Mouse (Mus musculus) embryonic facial prominence, embryonic 14.5 days (tissue): ENCODE measurements around the gene Hist1h4b. TPM values are rescaled to one million over a fixed set of nuclear protein-coding genes. Genes with fewer than 3 reads are reported as not detected.
A peak's percentile ranks its signal among the peaks of the same experiment; 100 is the strongest.
"Not testable (repeated sequence)": the region's sequence is repeated elsewhere in the genome, so short reads cannot be mapped to it uniquely, and the experiment has no call there.

Source experiments
- ATAC-seq: fragments of 200-750 bp; cut with Nextera tagmentation; 2 replicates; pipeline ENCODE4 v1.8.0; 2017; ENCODE audit warnings: low read depth, moderate number of reproducible peaks, moderate TSS enrichment
- DNase-seq: peaks from one replicate; pipeline ENCODE4 v3.0.0-alpha.2; 2015; ENCODE audit warnings: low spot score
- H3K27ac ChIP-seq: fragments of 300-500 bp; sonication (generic); replicated peaks from 2 replicates; pipeline ENCODE4 v1.5.1; 2014; ENCODE audit warnings: low read depth, mild to moderate bottlenecking, low read length, moderate library complexity
- H3K27me3 ChIP-seq: fragments of 300-500 bp; sonication (generic); replicated peaks from 2 replicates; pipeline ENCODE4 v1.6.1; 2014; ENCODE audit warnings: low read length; ENCODE audit not compliant: control insufficient read depth, insufficient read depth
- H3K36me3 ChIP-seq: fragments of 300-500 bp; sonication (generic); 2 replicates; pipeline ENCODE4 v1.6.1; 2014; ENCODE audit warnings: low read length, mixed read lengths; ENCODE audit not compliant: control insufficient read depth, insufficient read depth
- H3K4me1 ChIP-seq: fragments of 300-500 bp; sonication (generic); 2 replicates; pipeline ENCODE4 v1.6.1; 2014; ENCODE audit warnings: antibody characterized with exemption, low read length; ENCODE audit not compliant: control insufficient read depth, insufficient read depth
- H3K4me2 ChIP-seq: fragments of 300-500 bp; sonication (generic); 2 replicates; pipeline ENCODE4 v1.6.1; 2014; ENCODE audit warnings: low read depth, mild to moderate bottlenecking, low read length, moderate library complexity, mixed read lengths
- H3K4me3 ChIP-seq: fragments of 300-500 bp; sonication (generic); 2 replicates; pipeline ENCODE4 v1.5.1; 2014; ENCODE audit warnings: low read depth, mild to moderate bottlenecking, low read length
- H3K9ac ChIP-seq: fragments of 300-500 bp; sonication (generic); 2 replicates; pipeline ENCODE4 v1.6.1; 2014; ENCODE audit warnings: low read depth, mild to moderate bottlenecking, low read length, moderate library complexity, mixed read lengths
- H3K9me3 ChIP-seq: fragments of 300-500 bp; sonication (generic); 2 replicates; pipeline ENCODE4 v1.6.1; 2016; ENCODE audit warnings: low read length; ENCODE audit not compliant: control insufficient read depth
- WGBS: fragments of 180-500 bp; shearing (Covaris S2); extraction: QIAGEN DNeasy Blood & Tissue Kit; methylation state at CpG from one replicate; pipeline ENCODE4 v1.1.7; 2014; 5-methylcytosine and 5-hydroxymethylcytosine counted together
- polyA plus RNA-seq: library from polyadenylated mRNA; unstranded; fragments of >200 nt; fragmentation: Nextera tagmentation; extraction: Ambion mirVana; gene quantifications from 2 replicates; pipeline ENCODE4 v1.2.1, GENCODE M21; 2014

Hist1h4b gene
- polyA plus RNA-seq, 1 experiment from 2014 or later: 4.7 TPM

DNA sequence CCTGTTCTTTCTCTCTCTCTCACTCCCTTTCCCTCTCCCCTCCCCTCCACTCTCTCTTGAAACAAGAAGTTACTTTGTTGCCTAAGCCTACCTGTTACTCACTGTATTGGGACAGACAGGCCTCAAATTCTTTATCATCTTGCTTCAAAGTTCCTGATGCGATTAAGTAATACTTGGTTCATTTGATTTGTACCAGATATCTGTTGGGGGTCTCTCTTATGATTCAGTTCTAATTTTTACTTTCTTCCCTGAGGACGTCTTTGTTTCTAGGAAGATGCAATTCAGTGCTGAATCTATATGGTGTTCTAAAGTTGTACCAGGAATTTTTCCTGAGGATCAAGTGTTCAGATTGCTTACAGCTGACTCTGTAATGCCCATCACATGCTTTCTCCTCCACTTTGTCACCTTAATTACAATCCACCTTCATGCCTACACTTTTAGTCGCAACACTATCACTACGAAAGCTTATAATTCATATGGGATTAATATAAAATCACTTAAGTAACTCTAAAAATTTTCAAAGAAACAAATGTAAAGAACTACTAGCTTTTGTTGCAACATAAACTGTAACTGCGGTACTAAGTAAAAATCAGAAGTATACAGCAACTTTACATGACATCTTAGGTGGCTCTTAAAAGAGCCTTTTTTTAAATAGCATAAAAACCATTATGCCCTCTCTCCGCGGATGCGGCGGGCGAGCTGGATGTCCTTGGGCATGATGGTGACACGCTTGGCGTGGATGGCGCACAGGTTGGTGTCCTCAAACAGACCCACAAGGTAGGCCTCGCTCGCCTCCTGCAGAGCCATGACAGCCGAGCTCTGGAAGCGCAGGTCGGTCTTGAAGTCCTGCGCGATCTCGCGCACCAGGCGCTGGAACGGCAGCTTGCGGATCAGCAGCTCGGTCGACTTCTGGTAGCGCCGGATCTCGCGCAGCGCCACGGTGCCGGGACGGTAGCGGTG, 12.1 kb upstream of the Hist1h4b start:
- Histone ChIP-seq H3K4me3 (peak overlapping the region; percentile 47), H3K27ac (peak overlapping the region; percentile 100), H3K4me1 (peaks cover 18% of the 10 kb centered on the region), H3K9ac (peak overlapping the region; percentile 72), H3K4me2 (peak overlapping the region; percentile 84), H3K27me3 (no peaks in the 10 kb centered on the region), H3K9me3 (no peaks in the 10 kb centered on the region), H3K36me3 (no peaks in the 10 kb centered on the region)
- ATAC-seq (no peak), DNase-seq (peak; percentile 32)
- 1% methylated on average over 17 of the region's 36 CpGs for WGBS

DNA sequence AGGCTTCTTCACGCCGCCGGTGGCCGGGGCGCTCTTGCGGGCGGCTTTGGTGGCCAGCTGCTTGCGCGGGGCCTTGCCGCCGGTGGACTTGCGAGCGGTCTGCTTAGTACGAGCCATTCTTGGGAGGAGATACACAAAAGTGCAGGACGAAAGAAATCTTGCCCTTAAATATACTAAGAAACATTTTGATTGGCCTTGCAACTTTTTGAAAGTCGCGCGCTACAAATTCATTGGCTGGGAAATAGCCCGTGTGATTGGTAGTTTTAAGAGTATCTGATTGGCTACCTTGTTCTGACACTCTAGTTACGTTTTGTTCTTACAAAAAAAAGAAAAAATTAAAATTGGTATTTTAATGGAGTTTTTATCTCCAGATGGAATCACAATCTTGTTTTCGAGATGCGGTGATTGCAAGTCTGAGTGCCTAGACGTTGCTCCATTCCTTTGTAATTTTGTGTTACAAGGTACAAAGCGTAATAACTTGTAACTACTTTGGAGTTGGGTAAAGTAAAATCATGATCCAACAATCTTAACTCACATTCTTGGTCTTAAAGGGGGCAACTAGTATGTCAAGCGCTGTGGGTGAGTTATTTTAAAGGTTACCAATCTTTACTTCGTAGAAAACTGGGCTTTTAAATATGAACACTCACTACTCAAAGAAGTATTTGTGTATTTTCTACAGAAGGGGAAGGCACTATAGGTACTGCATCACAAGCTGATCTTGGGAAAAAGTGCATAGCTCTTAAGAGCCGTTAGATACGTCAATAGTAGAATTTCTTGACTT, 11.2 kb upstream of the Hist1h4b start, which contains the start of gene Hist1h3c:
Gene Hist1h3c, minus strand, starts transcription at position 222 of the 781 bp plus-strand sequence.
- Histone ChIP-seq H3K9me3 (no peaks in the 10 kb centered on the region), H3K9ac (peak within 1 kb of the TSS; percentile 72), H3K4me1 (peaks cover 15% of the 10 kb centered on the region), H3K36me3 (no peaks in the 10 kb centered on the region), H3K27ac (peak within 1 kb of the TSS; percentile 100), H3K4me3 (peak within 1 kb of the TSS; percentile 47), H3K4me2 (peak within 1 kb of the TSS; percentile 84), H3K27me3 (no peaks in the 10 kb centered on the region)
- peak; percentile 64 for ATAC-seq
- WGBS: 1% methylated on average over 20 of the region's 28 CpGs
- DNase-seq: peak; percentile 97

DNA sequence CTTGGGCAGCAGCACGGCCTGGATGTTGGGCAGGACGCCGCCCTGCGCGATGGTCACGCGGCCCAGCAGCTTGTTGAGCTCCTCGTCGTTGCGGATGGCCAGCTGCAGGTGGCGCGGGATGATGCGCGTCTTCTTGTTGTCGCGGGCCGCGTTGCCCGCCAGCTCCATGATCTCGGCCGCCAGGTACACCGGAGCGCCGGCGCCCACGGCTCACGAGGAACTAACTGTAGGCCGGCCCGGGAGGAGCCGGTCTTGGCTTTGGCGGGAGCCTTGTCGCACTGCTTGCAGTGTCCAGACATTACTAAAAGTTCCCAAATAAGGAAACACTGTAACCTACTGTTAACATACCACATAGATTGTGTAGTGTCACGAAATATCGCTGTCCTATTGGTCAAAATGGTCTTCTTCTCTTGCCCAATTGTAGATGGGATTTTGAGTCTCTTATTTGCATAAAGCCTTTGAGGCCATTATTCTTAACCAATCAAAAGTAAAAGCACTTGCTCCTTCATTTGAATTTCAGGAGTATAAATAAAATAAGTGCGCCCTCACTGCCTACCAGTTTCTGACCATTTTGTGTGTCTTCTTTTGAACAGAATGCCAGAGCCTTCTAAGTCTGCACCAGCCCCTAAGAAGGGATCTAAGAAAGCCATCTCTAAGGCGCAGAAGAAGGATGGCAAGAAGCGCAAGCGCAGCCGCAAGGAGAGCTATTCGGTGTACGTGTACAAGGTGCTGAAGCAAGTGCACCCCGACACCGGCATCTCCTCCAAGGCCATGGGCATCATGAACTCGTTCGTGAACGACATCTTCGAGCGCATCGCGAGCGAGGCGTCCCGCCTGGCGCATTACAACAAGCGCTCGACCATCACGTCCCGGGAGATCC, 10.4 kb upstream of the Hist1h4b start, which contains the start of gene Hist1h2bb:
Gene Hist1h2bb, plus strand, starts transcription at position 534 of the 880 bp plus-strand sequence.
- Histone ChIP-seq H3K27ac (peak within 1 kb of the TSS; percentile 100), H3K4me1 (peaks cover 10% of the 10 kb centered on the region), H3K9ac (peak within 1 kb of the TSS; percentile 72), H3K4me3 (peak within 1 kb of the TSS; percentile 47), H3K4me2 (peak within 1 kb of the TSS; percentile 84)
- under 1% methylated on average over 30 of the region's 58 CpGs for WGBS
- DNase-seq: peak; percentile 98
- not testable (repeated sequence) for H3K9me3 ChIP-seq, H3K36me3 ChIP-seq, H3K27me3 ChIP-seq
- peak; percentile 91 for ATAC-seq

DNA sequence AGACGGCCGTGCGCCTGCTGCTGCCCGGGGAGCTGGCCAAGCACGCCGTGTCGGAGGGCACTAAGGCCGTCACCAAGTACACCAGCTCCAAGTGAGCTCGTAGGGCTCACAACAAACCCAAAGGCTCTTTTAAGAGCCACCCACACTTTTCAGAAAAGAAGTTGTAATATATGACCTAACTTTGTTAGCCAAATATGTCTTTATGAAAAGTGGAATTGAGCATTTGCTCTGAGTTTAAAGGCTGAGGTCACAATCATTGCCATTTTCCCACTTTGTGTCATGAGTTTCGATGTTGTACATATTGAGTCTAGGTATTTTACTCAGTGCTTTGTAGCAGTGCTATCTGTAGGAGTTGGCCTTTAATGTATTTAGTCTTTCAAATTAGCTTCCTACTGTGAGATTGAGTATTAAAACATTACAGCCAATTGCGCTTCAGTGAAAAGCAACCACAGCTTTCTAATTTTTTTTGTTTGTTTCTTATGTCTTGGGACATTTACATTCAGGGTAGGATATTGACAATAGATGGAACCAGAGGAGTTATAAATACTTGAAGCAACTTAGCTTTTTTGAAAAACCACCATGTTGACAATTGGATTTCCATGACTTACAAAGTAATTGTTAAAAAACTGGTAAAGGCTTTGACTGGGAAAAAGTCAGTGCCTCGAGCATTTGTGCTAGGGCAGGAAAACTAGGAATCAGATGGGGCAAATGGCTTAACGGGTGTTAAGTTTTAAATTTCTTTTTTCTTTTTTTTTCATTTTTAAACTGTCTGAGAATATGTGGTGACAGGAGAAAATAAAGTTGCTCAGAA, 9.5 kb upstream of the Hist1h4b start:
- H3K36me3 ChIP-seq: no peaks in the 10 kb centered on the region
- H3K27ac ChIP-seq: peak overlapping the region; percentile 100
- no peaks in the 10 kb centered on the region for H3K9me3 ChIP-seq
- 5% methylated on average over 7 of the region's 13 CpGs for WGBS
- no peak for DNase-seq
- H3K4me2 ChIP-seq: peak overlapping the region; percentile 84
- peak overlapping the region; percentile 61 for H3K9ac ChIP-seq
- peak overlapping the region; percentile 47 for H3K4me3 ChIP-seq
- no peaks in the 10 kb centered on the region for H3K27me3 ChIP-seq
- no peak for ATAC-seq
- H3K4me1 ChIP-seq: peaks cover 10% of the 10 kb centered on the region

DNA sequence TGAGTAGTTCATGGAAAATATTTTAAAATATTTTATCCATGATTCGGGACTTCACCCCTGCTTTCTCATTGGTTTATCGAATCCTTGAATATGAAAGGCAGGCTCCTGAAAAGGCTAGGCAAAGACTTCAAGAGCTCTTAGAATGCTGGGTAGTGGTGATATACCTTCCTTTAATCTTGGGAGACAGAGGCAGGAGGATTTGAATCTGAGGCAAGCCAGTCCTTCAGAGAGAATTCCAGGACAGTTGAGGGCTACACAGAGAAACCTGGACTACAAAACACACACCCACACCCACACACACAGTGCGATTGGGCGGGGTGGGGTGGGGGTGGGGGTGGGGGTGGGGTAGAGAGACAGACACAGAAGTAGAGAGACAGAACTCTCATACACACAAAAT, 8.9 kb upstream of the Hist1h4b start:
- Histone ChIP-seq H3K4me1 (peaks cover 12% of the 10 kb centered on the region), H3K27me3 (no peaks in the 10 kb centered on the region), H3K4me2 (peak overlapping the region; percentile 84), H3K9ac (peak overlapping the region; percentile 61; the same call in 1 of the 2 replicates), H3K27ac (peak overlapping the region; percentile 100), H3K9me3 (no peaks in the 10 kb centered on the region), H3K4me3 (peak overlapping the region; percentile 47), H3K36me3 (no peaks in the 10 kb centered on the region)
- 2% methylated on average over 4 of the region's 4 CpGs for WGBS
- ATAC-seq: no peak
- no peak for DNase-seq

DNA sequence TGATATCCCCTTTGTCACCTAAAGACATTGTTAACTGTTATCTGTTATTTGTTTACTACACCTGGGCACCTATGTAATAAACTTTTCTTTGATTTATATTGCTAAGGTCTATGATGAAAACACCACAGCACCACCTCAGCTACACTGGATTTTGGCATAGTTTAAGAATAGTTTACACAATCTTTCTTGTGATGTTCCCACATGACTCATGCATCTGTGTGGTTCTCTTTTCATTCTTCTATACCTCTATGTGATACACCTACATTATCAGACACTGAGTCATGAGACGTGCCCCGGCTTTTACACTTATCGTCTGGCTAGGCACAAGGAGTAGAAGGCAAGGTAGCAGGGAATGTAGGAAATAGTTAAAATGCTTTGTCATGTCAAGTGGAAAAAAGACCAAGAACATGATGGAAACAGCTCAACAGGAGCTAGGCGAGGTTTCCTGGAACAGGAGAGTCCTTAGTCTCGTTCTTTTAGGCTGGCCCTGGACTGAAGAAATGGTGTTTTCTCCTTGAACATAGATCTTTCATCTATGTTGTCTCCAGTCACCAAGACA, 7.2 kb upstream of the Hist1h4b start:
- no peaks in the 10 kb centered on the region for H3K36me3 ChIP-seq
- no peak overlapping the region for H3K4me3 ChIP-seq
- H3K9me3 ChIP-seq: no peaks in the 10 kb centered on the region
- peaks cover 10% of the 10 kb centered on the region for H3K4me1 ChIP-seq
- H3K27me3 ChIP-seq: no peaks in the 10 kb centered on the region
- 95% methylated on average over 5 of the region's 5 CpGs for WGBS
- no peak overlapping the region for H3K4me2 ChIP-seq
- H3K27ac ChIP-seq: peak overlapping the region; percentile 95
- DNase-seq (no peak), ATAC-seq (no peak)
- no peak overlapping the region for H3K9ac ChIP-seq

DNA sequence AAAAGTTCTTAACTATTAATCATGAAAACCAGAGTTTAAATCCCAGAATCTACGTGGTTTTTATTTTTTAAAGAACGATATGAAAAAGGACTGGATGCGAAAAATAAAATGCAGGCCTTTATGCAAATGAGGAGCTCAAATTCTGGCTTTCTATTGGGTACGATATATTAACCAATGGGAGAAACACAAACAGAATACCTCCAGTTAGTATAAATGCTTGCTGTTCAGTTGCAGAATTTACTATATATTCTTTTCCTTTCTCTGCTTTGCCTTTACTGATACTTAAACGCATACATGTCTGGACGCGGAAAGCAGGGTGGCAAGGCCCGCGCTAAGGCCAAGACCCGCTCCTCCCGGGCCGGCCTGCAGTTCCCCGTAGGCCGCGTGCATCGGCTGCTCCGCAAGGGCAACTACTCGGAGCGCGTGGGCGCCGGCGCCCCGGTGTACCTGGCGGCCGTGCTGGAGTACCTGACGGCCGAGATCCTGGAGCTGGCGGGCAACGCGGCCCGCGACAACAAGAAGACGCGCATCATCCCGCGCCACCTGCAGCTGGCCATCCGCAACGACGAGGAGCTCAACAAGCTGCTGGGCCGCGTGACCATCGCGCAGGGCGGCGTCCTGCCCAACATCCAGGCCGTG, 5.9 kb upstream of the Hist1h4b start, which contains the start of gene Hist1h2ab:
Gene Hist1h2ab, plus strand, starts transcription at position 288 of the 639 bp plus-strand sequence.
- peak; percentile 93 for DNase-seq
- peak; percentile 38 for ATAC-seq
- H3K4me1 ChIP-seq, H3K27me3 ChIP-seq, H3K9me3 ChIP-seq, H3K36me3 ChIP-seq: not testable (repeated sequence)
- H3K4me3 ChIP-seq: peak within 1 kb of the TSS; percentile 44
- peak within 1 kb of the TSS; percentile 73 for H3K9ac ChIP-seq
- peak within 1 kb of the TSS; percentile 63 for H3K4me2 ChIP-seq
- 1% methylated on average over 25 of the region's 47 CpGs for WGBS
- peak within 1 kb of the TSS; percentile 95 for H3K27ac ChIP-seq
